Mouse (Mus musculus) embryonic fibroblast, embryonic 13.5 days (primary cell): ENCODE data around the gene 2900011O08Rik. TPM values are rescaled to one million over a fixed set of nuclear protein-coding genes. Genes with fewer than 3 reads are reported as not detected.
"Not testable (repeated sequence)": the region's sequence is repeated elsewhere in the genome, so short reads cannot be mapped to it uniquely, and the experiment has no call there.

Source experiments
- H3K27ac ChIP-seq: 2 replicates; pipeline ENCODE4 v1.5.1; 2012; ENCODE audit warnings: low read length, control low read depth, inconsistent platforms; ENCODE audit not compliant: insufficient read depth
- H3K4me1 ChIP-seq: 2 replicates; pipeline ENCODE4 v1.6.1; 2011; ENCODE audit warnings: low read length; ENCODE audit not compliant: control insufficient read depth, insufficient read depth
- H3K4me3 ChIP-seq: 2 replicates; pipeline ENCODE4 v1.5.1; 2011; ENCODE audit warnings: mild to moderate bottlenecking, control low read depth, low read length; ENCODE audit not compliant: insufficient read depth
- CTCF ChIP-seq: IDR thresholded peaks from 2 replicates; pipeline ENCODE4 v1.5.1; 2011; ENCODE audit warnings: mild to moderate bottlenecking, control low read depth, low read length, moderate library complexity, borderline replicate concordance; ENCODE audit not compliant: insufficient read depth
- POLR2A ChIP-seq: IDR thresholded peaks from 2 replicates; pipeline ENCODE4 v1.6.1; 2011; ENCODE audit warnings: low read depth, mild to moderate bottlenecking, control low read depth, low read length, moderate library complexity
- polyA plus RNA-seq: library from polyadenylated mRNA; stranded (reverse); fragments of >200 nt; gene quantifications from 2 replicates; pipeline ENCODE4 v1.2.4, GENCODE M21; 2011; ENCODE audit warnings: low read depth; ENCODE audit not compliant: missing spikeins, insufficient read length

The 2900011O08Rik gene
- polyA plus RNA-seq, 1 experiment: 1.1 TPM

- TF ChIP-seq CTCF: no peak
- TF ChIP-seq POLR2A: no peak
- no peaks in the 10 kb centered on the region for H3K4me1 ChIP-seq
- H3K27ac ChIP-seq: no peak overlapping the region
- H3K4me3 ChIP-seq: no peak overlapping the region
Measured at GRCm38 (mm10) chr16:13972051-13972450, 14.4 kb upstream of the 2900011O08Rik start.

GRCm38 (mm10) chr16:13976358-13976896, 10.0 kb upstream of the 2900011O08Rik start:
- not testable (repeated sequence) for H3K4me3 ChIP-seq, H3K27ac ChIP-seq, H3K4me1 ChIP-seq

GRCm38 (mm10) chr16:13977026-13977425, 9.4 kb upstream of the 2900011O08Rik start:
- H3K4me1 ChIP-seq, H3K4me3 ChIP-seq, H3K27ac ChIP-seq: not testable (repeated sequence)

- not testable (repeated sequence) for H3K27ac ChIP-seq, H3K4me1 ChIP-seq, H3K4me3 ChIP-seq
Measured at GRCm38 (mm10) chr16:13981726-13982125, 4.7 kb upstream of the 2900011O08Rik start.

GRCm38 (mm10) chr16:13983161-13983560, 3.2 kb upstream of the 2900011O08Rik start:
- Histone ChIP-seq H3K4me1 (no peaks in the 10 kb centered on the region), H3K4me3 (no peak overlapping the region), H3K27ac (no peak overlapping the region)
- TF ChIP-seq POLR2A: no peak
- TF ChIP-seq CTCF: no peak

GRCm38 (mm10) chr16:13986197-13986573, 219 bp upstream of the 2900011O08Rik start:
- H3K4me3 ChIP-seq: 0 out of 2 replicates have a peak overlapping the region, but pooled peaks have one; percentile 30
- TF ChIP-seq POLR2A (no peak), CTCF (no peak)
- no peak overlapping the region for H3K27ac ChIP-seq
- no peaks in the 10 kb centered on the region for H3K4me1 ChIP-seq

GRCm38 (mm10) chr16:13992518-13993248, 6.3 kb downstream of the 2900011O08Rik start:
- H3K4me3 ChIP-seq: no peak overlapping the region
- peaks cover 2% of the 10 kb centered on the region; the same call in 1 of the 2 replicates for H3K4me1 ChIP-seq
- H3K27ac ChIP-seq: no peak overlapping the region
- TF ChIP-seq CTCF (no peak), POLR2A (no peak)

- Histone ChIP-seq H3K4me1 (peaks cover 2% of the 10 kb centered on the region; the same call in 1 of the 2 replicates), H3K27ac (no peak overlapping the region), H3K4me3 (no peak overlapping the region)
- TF ChIP-seq POLR2A (no peak), CTCF (no peak)
Measured at GRCm38 (mm10) chr16:13994076-13994475, 7.7 kb downstream of the 2900011O08Rik start.

- Histone ChIP-seq H3K27ac (no peak overlapping the region), H3K4me3 (no peak overlapping the region), H3K4me1 (peaks cover 2% of the 10 kb centered on the region; the same call in 1 of the 2 replicates)
- TF ChIP-seq CTCF (no peak), POLR2A (no peak)
Measured at GRCm38 (mm10) chr16:13994502-13994901, 8.1 kb downstream of the 2900011O08Rik start.

GRCm38 (mm10) chr16:14003386-14004130, 17.2 kb downstream of the 2900011O08Rik start:
- Histone ChIP-seq H3K27ac (no peak overlapping the region), H3K4me1 (no peaks in the 10 kb centered on the region), H3K4me3 (no peak overlapping the region)
- no peak for TF ChIP-seq CTCF
- TF ChIP-seq POLR2A: no peak
